Mouse (Mus musculus): ENCODE data around the gene Olfr286. TPM values are rescaled to one million over a fixed set of nuclear protein-coding genes. Genes with fewer than 3 reads are reported as not detected.

Olfr286 gene
- polyA plus RNA-seq, 1 experiment from 2014 or later, result not detected

Other genes starting within 250 kb of the Olfr286 start
- gene Col2a1, start 229.8 kb downstream of the Olfr286 start, polyA plus RNA-seq (2015; fragmentation: Nextera tagmentation; extraction: Ambion mirVana), result 22.6 and 34.8 TPM in 2 replicates
- gene Pfkm, start 141.9 kb downstream of the Olfr286 start, polyA plus RNA-seq (2015; fragmentation: Nextera tagmentation; extraction: Ambion mirVana), result 93.9 and 102 TPM in 2 replicates
- gene Senp1, start 140.7 kb downstream of the Olfr286 start, polyA plus RNA-seq (2015; fragmentation: Nextera tagmentation; extraction: Ambion mirVana), result 20.8 and 25.3 TPM in 2 replicates
- gene Asb8, start 68.8 kb downstream of the Olfr286 start, polyA plus RNA-seq (2015; fragmentation: Nextera tagmentation; extraction: Ambion mirVana), result 60.2 and 63.5 TPM in 2 replicates
- 118 and 146 TPM in 2 replicates for gene Ccdc184, start 67.3 kb downstream of the Olfr286 start, polyA plus RNA-seq (2015; fragmentation: Nextera tagmentation; extraction: Ambion mirVana)
- gene Olfr288, start 38.9 kb downstream of the Olfr286 start, polyA plus RNA-seq (2015; fragmentation: Nextera tagmentation; extraction: Ambion mirVana), result not detected in 2 replicates
- gene Gm44579, start 13.5 kb downstream of the Olfr286 start, polyA plus RNA-seq (2015; fragmentation: Nextera tagmentation; extraction: Ambion mirVana), result not detected in 2 replicates
- 0.16 and 0.20 TPM in 2 replicates for gene Olfr287, start 13.4 kb downstream of the Olfr286 start, polyA plus RNA-seq (2015; fragmentation: Nextera tagmentation; extraction: Ambion mirVana)
- not detected in 2 replicates for gene H1fnt, start 22.8 kb upstream of the Olfr286 start, polyA plus RNA-seq (2015; fragmentation: Nextera tagmentation; extraction: Ambion mirVana)
- 13.3 and 14.4 TPM in 2 replicates for gene Zfp641, start 61.7 kb upstream of the Olfr286 start, polyA plus RNA-seq (2015; fragmentation: Nextera tagmentation; extraction: Ambion mirVana)
- gene Olfr285, start 82.9 kb upstream of the Olfr286 start, polyA plus RNA-seq (2015; fragmentation: Nextera tagmentation; extraction: Ambion mirVana), result not detected in 2 replicates
- gene Olfr284, start 106.5 kb upstream of the Olfr286 start, polyA plus RNA-seq (2015; fragmentation: Nextera tagmentation; extraction: Ambion mirVana), result not detected in 2 replicates
- not detected in 2 replicates for gene Olfr283, start 146.5 kb upstream of the Olfr286 start, polyA plus RNA-seq (2015; fragmentation: Nextera tagmentation; extraction: Ambion mirVana)
- gene Olfr282, start 196.8 kb upstream of the Olfr286 start, polyA plus RNA-seq (2015; fragmentation: Nextera tagmentation; extraction: Ambion mirVana), result not detected in 2 replicates
- not detected in 2 replicates for gene Olfr281, start 218.1 kb upstream of the Olfr286 start, polyA plus RNA-seq (2015; fragmentation: Nextera tagmentation; extraction: Ambion mirVana)
- gene OR5BS1P, start 235.4 kb upstream of the Olfr286 start, polyA plus RNA-seq (2015; fragmentation: Nextera tagmentation; extraction: Ambion mirVana), result not detected in 2 replicates
- not detected in 2 replicates for gene Lalba, start 248.3 kb upstream of the Olfr286 start, polyA plus RNA-seq (2015; fragmentation: Nextera tagmentation; extraction: Ambion mirVana)

Data from midbrain, embryonic 16.5 days (tissue).